Mouse (Mus musculus) brain, embryonic 18.5 days (tissue): ENCODE results near the gene Gimap4.

Experiments used
- DNase-seq: peaks from one replicate; pipeline ENCODE4 v3.0.0-alpha.2; 2012; ENCODE audit warnings: low read depth, low spot score

The Gimap4 gene

DNA sequence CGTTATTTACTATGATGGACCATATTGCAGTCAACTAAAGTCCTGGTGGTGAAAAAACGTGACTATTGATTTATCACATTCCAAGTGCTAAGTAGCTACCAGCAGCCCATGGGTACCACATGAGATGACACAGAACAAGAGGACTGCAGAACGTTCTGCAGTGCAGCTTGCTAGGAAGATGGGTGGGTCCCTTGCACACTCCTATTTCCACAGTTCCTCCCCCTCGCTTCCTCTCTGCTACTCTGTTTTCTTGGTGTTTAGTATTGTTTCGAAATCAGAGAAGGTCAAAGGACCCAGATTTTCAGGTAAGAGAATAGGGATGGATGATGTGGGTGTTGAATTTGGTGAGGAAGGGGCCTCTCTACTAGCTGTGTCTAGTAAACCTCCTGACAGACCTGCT, at the start of gene Gimap4:
Gimap4 (plus strand) TSS at position 231 of the 400 bp plus-strand sequence.
- no peak for DNase-seq

GRCm38 (mm10) chr6:48635105-48635504, 49.2 kb upstream of the Gimap4 start:
- DNase-seq = no peak

DNA sequence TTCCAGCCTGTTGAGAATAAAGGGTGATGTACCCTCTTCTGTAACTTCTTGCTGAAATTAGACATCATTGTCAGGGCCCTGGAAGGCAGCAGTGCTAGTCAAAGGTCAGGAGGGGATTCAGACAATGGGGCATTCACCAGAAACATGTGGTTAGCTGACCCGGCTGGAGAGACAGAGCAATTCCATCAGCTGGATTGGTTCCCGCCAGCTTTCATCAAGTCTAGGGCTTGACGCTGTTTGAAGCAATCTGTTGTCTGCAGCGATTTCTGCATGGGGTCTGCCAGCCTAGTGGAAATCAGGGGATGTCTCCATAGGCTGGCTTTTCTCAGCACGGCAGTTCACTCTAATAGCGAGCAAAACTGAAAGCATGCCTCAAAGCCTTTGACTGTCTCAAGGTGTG, 47.8 kb upstream of the Gimap4 start:
- DNase-seq = no peak

DNA sequence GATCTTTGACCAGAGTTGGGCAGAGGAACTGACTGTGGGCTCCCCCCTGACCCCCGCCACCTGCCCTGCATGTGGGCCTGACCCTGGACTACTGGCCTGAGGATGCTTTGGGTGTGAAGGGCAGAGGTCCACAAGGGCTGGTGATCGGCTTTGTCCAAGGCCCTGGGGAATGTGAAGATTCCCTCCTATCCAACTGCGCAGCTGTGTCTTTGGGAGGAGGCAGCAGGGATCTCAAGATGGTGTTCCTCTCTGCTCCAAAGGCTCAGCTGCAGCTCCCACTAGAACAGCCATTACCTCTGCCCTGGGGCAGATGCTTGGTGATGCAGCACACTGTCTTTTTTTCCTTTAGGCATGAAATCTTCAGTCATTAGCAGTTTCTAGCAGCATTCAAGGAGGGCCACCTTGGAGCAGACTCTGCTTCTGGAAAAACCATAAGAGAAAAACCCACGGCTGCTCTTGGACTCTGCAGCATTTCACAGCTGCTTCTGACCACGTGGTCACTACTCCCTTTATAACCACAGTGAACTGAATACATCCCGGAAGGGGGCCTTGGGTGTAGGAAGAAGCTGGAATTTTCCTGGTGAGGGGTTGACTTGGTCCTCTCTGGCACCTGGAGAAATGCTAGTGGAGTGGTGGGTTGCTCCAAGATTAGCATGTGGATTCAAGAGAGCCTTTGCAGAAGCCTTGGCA, 46.4 kb upstream of the Gimap4 start:
- DNase-seq = no peak

GRCm38 (mm10) chr6:48638553-48638952, 45.8 kb upstream of the Gimap4 start:
- DNase-seq = no peak

DNA sequence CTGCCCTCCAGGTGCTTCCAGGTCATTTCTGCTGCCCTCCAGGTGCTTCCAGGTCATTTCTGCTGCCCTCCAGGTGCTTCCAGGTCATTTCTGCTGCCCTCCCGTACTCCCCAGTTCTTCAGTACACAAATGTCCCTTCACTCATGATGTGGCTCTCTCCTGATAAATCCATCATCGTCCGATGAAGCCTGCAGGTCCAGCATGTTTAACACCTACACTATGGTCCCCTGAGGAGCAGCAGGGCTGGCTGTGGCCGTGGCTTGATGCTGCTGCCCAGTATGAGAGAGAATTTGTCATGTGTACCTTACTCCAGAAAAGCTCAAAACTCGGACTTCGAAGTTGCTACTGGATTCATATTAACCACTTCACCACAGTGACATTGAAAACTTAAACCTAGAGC, 43.0 kb upstream of the Gimap4 start:
- DNase-seq = no peak

DNA sequence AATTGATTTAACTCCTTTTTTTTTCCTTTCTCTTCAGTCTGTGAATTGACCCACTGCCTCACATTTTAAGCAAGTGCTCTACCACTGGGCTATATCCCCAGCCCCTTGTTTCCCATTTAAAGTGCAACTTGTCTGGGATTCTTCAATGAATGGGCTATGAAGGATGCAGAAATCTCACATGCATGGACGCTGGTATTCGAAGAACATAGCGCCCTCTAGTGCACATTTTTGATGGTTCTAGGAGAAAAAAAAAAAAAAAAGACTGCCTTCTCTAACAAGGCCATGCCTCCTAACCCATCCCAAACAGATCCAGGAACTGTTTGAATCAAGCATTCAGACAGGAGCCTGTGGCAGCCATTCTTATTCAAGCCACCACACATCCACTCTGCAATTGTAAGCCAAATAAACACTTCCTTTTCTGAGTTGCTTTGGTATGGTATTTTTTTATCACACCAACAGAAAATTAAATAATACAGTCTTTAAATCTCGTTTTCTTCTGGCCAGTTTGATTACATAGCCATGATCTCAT, 41.5 kb upstream of the Gimap4 start:
- peak; percentile 49 for DNase-seq

GRCm38 (mm10) chr6:48645660-48646308, 38.6 kb upstream of the Gimap4 start:
- no peak for DNase-seq

- no peak for DNase-seq
Observed at GRCm38 (mm10) chr6:48646309-48646690, 38.0 kb upstream of the Gimap4 start.

GRCm38 (mm10) chr6:48646995-48647394, 37.4 kb upstream of the Gimap4 start, which contains the start of gene Gimap8:
TSS of gene Gimap8 (plus strand) at chr6:48647234.
- no peak for DNase-seq

DNA sequence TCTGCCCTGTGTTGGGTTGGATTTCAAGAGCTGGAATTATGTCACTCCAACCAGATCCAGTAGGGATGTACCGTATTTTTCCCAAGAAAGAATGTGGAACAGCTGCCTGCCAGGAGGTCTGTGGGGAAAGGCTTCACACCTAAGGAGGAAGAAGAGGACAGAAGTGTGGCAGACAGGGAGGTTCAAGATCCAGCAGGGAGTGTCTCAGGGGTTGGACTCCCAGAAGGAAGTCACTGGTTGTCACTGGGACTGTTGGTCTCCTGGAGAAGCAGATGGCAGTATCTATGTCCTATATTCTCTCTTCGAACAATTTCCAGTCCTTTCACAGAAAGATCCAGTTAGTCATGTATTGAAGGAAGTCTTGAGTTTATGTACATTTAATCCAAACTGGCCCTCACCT, 36.7 kb upstream of the Gimap4 start:
- DNase-seq = no peak

- DNase-seq = no peak
Observed at GRCm38 (mm10) chr6:48648779-48649178, 35.6 kb upstream of the Gimap4 start.

DNA sequence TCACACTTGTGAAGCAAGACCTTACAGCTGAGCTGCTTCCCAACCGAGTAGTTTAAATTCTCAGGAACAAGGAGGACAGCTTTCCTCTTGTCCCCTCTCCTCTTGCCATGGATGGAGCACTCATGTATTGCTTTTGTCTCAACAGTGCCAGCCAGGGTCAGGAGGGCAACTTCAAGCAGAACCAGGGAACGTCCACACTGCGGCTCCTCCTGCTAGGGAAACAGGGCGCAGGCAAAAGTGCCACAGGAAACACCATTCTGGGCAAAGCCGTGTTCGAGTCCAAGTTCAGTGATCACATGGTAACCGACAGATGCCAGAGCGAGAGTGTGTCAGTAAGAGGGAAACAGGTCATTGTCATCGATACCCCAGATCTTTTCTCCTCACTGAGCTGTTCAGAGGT, 34.3 kb upstream of the Gimap4 start:
- DNase-seq = no peak

GRCm38 (mm10) chr6:48658721-48659120, 25.6 kb upstream of the Gimap4 start:
- no peak for DNase-seq

GRCm38 (mm10) chr6:48664750-48665149, 19.6 kb upstream of the Gimap4 start:
- no peak for DNase-seq

GRCm38 (mm10) chr6:48665471-48665870, 18.9 kb upstream of the Gimap4 start:
- no peak for DNase-seq

GRCm38 (mm10) chr6:48666159-48666586, 18.2 kb upstream of the Gimap4 start:
- no peak for DNase-seq

GRCm38 (mm10) chr6:48668022-48668421, 16.3 kb upstream of the Gimap4 start:
- DNase-seq = no peak

- DNase-seq = no peak
Observed at GRCm38 (mm10) chr6:48669446-48669969, 14.8 kb upstream of the Gimap4 start.

- no peak for DNase-seq
Observed at GRCm38 (mm10) chr6:48674291-48675058, 9.9 kb upstream of the Gimap4 start.

DNA sequence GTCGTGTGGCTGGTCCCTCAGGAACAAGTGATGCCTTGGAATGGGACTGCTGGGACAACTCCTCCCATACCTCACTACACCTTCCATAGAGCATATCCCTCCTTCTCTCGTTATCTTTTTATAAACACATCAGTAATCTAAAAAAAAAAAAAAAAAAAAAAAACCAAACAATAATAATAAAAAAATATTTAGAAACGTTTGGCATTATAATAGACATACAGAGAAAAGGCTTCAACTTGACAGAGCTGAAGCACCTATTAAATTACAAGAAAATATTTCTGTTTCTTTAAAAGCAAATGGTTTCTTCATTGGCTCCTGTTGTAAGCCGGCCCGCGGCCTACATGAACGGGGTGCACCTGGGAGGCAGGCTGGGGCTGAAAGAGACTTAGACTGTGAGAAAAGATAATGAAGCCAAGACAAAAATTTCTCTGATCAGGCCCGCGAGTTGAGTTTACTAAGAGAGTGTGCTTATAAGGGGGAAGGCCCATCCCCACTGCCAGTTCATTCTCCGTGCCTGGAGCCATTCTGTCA, 8.9 kb upstream of the Gimap4 start:
- no peak for DNase-seq
